Mouse (Mus musculus) monocyte, adult 5-6 weeks (primary cell): Measurements from ENCODE around the gene Agpat1. TPM values are rescaled to one million over a fixed set of nuclear protein-coding genes. Genes with fewer than 3 reads are reported as not detected.

Source experiments
- ATAC-seq: fragments of 153-309, 156-312 bp; replicated peaks from 2 replicates; pipeline ENCODE4 v1.8.0; 2017; ENCODE audit warnings: mild to moderate bottlenecking; ENCODE audit not compliant: low TSS enrichment, insufficient number of reproducible peaks, severe bottlenecking, poor library complexity, low FRiP score
- total RNA-seq: library from RNA; stranded (forward); fragments of 200-1000, 200-491, 200-594 nt; gene quantifications from 3 replicates; pipeline ENCODE4 v1.2.3, GENCODE M21; 2017

The Agpat1 gene
- total RNA-seq, 1 experiment from 2014 or later: 14.3 TPM

DNA sequence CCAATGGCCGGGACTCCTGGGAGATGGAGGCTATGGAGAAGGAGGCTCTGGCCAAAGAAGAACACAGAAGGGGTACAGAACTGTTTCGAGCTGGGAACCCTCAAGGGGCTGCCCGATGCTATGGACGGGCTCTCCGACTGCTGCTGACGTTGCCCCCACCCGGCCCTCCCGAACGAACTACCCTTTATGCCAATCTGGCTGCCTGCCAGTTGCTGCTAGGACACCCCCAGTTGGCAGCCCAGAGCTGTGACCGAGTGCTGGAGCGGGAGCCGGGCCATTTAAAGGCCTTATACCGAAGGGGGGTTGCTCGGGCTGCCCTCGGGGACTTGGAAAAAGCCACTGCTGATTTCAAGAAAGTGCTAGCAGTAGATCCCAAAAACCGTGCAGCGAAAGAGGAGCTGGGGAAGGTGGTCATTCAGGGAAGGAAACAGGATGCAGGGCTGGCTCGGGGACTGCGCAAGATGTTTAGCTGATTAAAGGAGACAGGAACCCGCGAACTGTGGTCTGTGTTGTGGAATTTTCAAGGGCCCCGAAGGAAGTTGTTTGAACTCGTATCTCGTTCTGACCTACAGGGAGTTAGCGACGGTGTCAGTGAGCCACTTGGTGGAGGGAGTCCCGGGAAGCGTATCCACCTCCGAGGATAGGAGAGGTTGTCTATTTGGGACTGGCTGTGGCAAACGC, 41.9 kb downstream of the Agpat1 start:
- no peak for ATAC-seq

DNA sequence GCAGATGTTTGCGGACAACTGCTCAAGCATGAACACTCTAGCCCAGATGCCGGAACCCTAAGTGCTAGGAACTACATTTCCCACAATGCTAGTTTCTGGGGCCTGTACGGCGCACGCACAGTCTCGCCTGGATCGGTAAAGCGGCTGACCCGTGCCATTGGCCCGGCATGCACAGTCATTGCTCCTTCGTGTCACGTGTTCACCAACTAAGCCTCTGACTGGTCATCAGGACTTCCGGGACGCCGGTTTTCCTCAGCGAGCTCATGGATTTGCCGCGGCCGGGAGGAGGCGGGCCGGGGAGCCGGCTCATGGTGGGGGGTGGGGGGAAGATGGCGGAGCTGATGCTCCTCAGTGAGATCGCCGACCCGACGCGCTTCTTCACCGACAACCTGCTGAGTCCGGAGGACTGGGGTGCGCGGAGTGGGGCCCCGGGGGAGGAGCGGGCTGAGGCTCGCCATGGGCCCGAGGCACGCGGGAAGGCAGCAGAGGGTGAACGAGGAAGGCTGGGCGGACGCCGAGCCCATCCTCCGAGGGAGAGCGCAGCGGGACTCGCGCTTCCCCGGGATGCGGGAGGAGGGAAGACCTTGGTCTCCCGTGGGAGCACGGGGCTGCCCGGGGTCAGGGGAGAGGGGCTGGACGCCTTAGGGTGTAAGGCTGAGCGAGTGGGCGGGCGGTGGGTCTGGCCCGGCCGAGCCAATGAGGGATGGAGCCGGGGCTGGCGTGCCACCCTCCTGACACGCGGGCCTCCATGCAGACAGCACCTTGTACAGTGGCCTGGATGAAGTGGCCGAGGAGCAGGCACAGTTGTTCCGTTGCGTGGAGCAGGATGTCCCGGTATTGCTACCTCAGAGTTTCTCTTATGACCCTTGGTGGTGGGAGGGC, 43.1 kb downstream of the Agpat1 start, which contains the start of gene Atf6b:
Gene Atf6b (plus strand): TSS at position 241 of the 882 bp plus-strand sequence.
- peak; percentile 92 for ATAC-seq

DNA sequence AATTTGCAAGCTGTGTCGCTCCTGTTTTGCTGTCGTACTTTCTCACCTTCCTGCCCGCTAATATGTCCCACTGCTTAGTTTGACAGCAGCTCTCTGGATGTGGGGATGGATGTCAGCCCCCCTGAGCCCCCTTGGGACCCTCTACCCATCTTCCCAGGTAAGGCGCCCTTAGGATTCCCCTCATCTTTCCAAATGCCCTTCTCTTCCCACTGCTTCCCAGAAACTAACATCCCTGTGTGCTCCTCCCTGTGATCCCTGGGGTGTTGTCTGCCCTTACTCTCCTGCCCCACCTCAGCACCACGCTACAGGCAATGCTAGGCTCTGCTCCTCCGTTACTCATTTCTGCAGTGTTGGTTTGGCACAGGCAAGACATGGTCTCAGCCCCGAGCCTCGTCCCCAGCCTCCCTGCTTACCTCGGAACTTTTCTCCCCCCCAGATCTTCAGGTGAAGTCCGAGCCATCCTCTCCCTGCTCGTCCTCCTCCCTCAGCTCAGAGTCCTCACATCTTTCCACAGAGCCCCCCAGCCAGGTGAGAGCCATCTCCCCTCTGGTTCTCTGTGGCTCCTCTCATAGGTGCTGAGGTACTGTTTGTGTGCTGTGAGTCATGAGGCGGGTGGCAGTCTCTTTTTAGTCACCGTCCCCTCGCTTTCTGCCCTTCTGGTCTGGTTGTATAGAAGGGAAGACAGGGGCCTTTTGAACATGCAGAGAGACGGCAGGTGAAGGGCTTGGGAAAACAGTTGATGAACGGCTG, 44.3 kb downstream of the Agpat1 start:
- no peak for ATAC-seq

DNA sequence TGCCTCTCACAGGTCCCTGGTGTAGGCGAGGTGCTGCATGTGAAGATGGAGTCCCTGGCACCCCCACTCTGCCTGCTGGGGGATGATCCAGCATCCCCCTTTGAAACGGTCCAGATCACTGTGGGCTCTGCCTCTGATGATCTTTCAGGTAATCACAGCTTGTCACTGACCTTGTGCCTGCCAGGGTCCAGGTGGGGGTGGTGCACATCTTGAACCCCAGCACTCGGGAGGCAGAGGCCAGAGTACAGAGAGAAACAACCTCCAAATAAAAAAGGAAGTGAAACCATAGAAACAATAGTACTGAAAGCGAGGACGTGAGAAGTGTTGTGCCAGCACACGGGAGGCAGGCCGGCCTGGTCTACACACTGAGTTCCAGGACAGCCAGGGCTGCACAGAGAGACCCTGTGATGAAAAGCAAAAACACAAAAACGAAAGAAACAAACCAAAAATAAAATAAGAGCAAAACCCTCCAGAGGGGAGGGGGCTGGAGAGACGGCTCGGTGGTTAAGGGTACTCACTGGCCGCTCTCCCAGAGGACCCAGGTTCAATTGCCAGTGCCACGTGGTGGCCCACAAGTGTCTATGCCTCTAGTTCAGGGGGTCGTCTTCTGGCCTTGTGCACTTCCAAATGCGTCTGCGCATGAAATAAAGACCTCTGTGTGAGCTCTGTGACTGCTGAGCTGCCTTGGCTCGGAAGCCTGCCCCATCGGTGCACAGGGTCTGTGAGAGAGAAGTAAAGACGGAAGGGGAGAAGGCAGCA, 45.2 kb downstream of the Agpat1 start:
- ATAC-seq: 0 out of 2 replicates have a peak, but pooled peaks have one; percentile 10

DNA sequence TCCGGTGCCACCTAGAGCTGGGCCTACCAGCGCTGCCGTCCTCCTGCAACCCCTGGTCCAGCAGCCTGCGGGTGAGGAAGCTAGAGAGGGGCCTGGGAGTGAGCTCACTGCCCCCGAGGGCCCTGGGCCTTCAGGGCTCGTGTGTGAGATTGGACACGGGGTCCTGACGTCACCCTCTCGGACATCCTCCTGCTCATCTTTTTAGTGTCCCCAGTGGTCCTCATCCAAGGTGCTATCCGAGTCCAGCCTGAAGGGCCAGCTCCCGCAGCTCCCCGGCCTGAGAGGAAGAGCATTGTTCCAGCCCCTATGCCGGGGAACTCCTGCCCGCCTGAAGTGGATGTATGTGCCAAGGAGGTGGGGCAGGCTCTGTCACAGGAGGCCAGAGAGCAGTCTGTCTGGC, 46.7 kb downstream of the Agpat1 start:
- no peak for ATAC-seq

DNA sequence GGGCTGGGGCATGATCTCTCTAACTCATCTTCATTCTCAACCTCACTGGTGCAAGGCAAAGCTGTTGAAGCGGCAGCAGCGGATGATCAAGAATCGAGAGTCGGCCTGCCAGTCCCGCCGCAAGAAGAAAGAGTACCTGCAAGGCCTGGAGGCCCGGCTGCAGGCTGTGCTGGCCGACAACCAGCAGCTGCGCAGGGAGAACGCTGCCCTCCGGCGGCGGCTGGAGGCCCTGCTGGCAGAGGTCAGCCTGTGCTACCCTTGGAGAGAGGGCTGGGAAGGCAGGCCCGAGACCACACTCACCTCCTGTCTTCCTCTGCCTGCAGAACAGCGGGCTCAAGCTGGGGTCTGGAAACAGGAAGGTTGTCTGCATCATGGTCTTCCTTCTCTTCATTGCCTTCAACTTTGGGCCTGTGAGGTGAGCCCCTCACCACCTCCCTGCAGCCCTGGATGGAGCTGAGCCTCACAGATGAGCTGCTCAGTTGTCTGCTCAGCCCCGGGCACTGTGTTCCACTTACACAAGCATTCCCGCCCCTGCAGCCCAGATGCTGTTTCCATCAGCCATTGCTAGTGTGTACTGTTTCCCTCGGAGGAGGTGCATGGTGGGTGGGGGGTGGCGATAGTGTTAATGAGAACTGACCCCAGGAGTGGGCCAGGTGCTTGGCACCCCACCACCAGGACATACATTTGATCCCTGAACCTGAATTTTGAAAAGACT, 47.6 kb downstream of the Agpat1 start:
- no peak for ATAC-seq

DNA sequence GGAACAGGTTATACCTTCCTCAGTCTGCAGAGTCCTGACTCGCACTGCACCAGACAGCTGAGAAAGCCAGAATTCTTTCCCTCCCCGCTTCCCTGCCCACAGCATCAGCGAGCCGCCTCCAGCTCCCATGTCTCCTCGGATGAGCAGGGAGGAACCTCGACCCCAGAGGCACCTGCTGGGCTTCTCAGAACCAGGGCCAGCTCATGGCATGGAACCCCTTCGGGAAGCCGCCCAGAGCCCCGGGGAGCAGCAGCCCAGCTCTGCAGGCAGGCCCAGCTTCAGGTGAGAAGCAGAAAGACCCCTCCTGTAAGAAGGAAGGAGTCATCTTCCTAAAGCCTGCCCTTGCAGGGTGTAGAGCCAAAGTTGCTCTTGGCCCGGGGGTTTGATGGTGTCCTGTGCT, 48.5 kb downstream of the Agpat1 start:
- ATAC-seq: no peak

DNA sequence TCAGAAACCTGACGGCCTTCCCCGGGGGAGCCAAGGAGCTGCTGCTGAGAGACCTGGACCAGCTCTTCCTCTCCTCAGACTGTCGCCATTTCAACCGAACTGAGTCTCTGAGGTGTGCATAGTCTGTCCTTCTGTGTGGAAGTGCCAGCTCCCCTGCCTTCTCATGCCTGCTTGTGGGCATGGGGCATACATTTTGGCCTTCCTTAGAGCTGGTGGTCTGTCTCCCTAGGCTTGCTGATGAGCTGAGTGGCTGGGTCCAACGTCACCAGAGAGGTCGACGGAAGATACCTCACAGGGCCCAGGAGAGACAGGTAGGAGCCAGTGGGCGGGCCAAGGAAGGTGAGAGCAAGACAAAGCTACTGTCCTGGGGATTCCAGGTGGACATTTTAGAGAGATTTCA, 48.9 kb downstream of the Agpat1 start:
- no peak for ATAC-seq

DNA sequence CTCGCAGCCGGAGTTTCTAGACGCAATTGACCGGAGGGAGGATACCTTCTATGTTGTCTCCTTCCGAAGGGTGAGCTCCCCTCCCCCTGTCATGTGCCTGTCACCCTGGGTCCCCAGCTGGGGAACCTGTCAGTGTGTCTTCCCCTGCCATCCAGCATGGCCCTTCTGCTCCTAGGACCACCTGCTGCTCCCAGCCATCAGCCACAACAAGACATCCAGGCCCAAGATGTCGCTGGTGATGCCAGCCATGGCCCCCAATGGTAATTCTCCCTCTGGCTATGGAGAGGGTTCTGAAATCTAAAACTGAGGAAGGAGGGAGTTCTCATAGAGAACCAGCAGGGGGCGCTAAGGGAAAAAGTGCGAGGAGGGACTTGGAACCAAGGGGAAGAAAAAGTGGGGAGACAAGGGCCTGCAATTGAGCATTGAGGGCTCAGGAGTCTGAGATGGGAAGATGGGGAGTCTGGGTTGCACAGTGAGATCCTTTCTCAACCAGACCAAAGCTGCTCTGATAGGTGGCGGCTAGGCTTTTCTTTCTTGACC, 49.8 kb downstream of the Agpat1 start:
- no peak for ATAC-seq

DNA sequence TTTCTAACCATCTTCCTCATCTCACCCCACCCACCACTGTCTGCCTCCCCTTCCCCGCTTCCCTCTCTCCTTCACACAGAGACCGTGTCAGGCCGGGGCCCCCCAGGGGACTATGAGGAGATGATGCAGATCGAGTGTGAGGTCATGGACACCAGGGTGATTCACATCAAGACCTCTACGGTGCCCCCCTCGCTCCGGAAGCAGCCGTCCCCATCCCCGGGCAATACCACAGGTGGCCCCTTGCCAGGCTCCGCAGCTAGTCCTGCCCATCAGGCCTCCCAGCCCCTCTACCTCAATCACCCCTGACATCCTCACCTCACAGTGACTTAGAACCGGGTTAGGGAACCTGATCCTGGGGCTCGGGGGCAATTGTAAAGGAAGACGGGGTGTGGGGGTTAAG, 50.3 kb downstream of the Agpat1 start:
- no peak for ATAC-seq

DNA sequence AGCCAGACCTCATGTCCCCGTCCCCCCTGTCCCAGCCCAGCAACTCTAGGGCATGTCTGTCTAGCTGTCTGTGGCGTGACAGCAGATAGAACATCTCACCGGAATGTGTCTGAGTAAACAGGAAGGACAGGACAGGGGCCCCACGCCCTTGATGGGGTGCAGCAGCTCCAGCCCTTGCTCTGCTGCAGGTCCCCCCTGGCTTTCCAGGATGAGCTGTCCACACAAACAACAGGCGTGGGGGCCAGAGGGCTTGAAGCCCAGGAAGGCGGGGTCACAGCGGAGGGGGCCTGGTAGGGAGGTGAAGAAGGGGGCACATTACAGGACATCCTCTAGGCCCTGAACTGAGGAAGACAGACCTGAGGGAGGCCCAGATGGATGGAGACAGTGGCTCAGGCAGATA, 51.1 kb downstream of the Agpat1 start:
- no peak for ATAC-seq

DNA sequence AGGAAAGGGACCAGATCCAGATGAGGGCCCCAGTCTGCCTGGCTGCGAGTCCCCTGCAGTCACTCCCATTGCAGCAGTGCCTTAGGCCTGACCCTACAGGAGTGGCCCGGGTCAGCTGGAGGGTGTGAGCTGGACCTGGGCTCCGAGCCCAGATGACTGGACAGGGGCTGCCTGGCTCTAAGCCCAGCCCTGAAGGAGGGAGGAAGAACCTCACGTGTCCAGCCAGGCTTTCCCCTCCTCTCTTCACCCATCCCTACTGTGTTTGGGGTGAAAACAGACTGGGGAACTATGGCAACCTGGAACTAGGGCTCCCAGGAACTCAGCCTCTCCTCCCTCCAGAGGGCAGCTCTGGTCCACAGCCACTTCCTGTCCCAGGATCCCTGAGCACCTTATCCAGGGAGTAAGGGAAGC, 51.5 kb downstream of the Agpat1 start:
- ATAC-seq: no peak

DNA sequence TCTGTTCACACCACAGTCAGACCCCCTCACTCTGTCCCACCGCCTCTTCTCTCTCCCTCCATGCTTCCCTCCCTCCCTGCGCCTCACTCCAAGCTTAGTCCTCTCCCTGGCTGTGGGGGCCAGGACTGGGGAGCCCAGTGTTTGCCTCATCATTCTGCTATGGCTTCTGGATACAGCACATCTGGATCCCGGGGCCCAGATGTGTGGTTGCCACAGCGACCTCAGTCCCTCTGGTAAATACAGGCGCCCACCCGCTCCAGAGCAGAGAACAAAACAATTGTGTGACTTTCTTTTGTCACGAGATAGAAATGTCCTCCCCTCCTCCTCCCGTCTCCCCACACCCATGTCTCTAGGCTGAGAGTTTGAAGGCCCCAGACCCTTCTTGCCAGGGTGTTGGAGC, 52.6 kb downstream of the Agpat1 start:
- ATAC-seq: no peak

DNA sequence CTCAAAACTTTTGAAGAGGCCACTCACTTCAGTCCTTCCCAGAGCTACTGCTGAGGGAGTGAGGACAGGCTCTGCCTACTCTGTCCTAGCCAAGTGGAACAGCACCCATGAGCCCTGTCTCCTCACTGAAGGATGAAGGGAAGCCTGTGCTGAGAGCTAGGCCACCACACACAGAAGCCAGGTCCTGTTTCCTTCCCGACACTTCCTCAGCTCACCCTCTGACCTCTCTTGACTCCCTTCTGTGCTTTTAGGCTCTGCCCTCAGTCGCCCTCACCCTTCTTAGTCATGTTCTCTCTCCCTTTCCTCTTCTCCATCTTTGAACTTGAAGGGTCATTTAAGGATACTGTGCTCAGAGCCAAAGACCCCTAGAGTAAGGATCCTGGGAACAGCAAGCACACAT, 53.2 kb downstream of the Agpat1 start:
- ATAC-seq: no peak

DNA sequence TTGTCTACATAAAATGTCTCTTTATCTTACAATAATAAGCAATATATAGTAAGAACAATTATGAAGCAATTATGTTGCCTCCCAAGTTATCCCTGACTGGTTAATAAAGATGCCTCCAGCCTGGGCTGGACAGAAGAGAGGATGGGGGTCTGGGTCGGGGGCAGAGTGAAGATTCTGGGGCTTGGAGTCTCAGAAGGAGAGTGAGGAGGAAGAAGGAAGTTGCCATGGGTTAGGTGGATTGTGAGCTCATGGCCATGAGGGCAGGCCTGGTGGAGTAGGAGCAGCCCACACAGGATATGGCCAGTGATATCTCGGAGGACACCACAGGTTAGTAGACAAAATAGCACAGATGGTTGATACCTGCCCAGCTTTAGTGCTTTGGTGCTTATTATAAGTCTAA, 54.1 kb downstream of the Agpat1 start:
- no peak for ATAC-seq

DNA sequence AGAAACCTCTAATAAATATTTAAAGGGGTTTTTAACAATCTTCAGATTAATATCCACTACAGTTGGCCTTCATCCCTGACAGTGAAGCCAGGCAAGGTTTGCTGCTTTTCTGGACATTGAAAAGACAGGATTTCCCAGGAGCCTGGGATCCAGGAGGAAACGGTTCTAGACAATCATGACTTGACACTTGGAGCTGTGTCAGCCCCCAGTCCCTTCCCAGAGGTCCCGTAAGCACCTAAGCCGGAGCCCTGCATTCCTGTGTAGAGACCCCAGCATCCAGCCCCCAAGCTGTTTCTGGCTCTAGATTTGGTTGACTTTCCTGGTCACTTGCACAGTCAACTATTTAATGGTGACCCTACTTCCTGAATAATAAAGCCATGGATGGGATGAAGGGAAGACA, 54.5 kb downstream of the Agpat1 start:
- no peak for ATAC-seq

DNA sequence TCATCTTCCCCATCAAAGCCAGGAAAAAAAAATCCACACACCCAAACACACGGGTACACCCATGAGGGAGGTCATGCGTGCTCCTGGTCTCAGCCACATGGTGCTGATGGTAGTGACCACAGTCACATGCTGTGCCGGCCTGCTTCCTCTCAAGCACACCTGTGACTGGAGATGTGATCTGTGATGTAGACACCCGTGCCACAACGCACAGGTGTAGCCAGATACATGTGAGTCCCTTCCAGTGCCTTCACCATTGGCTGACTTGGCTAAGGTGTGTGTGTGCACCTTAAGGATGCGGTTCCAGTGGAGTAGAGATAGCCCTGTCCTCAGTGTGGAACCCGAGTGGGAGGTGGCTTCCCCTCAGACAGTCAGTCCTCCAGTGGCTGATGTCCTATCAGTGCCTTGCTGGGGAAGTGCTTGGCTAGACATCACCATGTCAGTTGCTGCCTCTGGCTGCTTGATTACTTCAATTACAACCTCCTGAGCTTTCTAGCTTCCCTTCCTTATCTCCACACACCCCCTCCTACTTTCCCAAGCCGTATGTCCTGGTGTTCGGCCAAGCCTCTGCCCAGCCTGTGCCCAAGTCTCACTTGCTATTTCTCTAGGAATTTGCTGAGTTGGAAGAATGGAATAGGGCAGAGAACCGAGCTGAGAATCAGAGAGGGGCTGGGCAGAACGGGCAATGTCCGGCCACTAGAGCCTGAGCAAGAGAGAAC, 55.3 kb downstream of the Agpat1 start:
- no peak for ATAC-seq
